Mouse (Mus musculus): ENCODE data around the gene Amotl1. TPM values are rescaled to one million over a fixed set of nuclear protein-coding genes. Genes with fewer than 3 reads are reported as not detected.

Amotl1 gene
- polyA plus RNA-seq (2017; shearing (Covaris generic)) = under 1 TPM; 0.20 to 0.23 TPM

DNA sequence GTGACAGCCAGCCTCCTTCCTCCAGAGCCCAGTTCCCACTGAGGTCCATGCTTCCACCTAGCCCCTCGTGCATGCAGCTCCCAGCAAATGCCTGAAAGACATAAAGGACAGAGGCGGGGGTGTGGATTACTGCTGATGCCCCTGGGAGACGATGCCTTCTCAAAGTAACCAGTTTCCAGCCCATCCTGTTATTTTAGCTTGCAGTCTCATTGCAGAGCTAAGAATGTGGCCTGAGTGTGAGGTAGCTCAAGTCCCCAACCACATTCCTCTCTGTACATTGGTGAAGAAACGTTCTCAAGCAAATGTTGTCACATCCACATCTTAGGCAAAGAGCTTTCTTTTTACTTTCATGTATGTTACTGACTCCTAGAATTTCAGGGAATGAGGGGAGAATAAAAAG, at the start of gene Amotl1:
Amotl1 (minus strand) TSS at position 101 of the 400 bp plus-strand sequence.

GRCm38 (mm10) chr9:14500023-14500915, 144.6 kb downstream of the Amotl1 start, which contains the start of the genes Kdm4d and Cwc15:
Gene Kdm4d, minus strand, starts transcription at chr9:14500482.
Gene Cwc15, plus strand, starts transcription at chr9:14500617.

Other genes with a start within 250 kb of the Amotl1 start
- 1 to 10 TPM; 1.6 to 2.7 TPM for gene Kdm4d, start 144.6 kb downstream of the Amotl1 start, polyA plus RNA-seq (2017; shearing (Covaris generic))
- 100 to 1,000 TPM; 203 to 210 TPM for gene Cwc15, start 144.4 kb downstream of the Amotl1 start, polyA plus RNA-seq (2017; shearing (Covaris generic))
- under 1 TPM; 0.15 to 0.68 TPM for gene Piwil4, start 95.7 kb upstream of the Amotl1 start, polyA plus RNA-seq (2017; shearing (Covaris generic))
- under 1 TPM; 0.27 to 0.51 TPM for gene Fut4, start 107.3 kb upstream of the Amotl1 start, polyA plus RNA-seq (2017; shearing (Covaris generic))
- not detected for gene 1700012B09Rik, start 126.0 kb upstream of the Amotl1 start, polyA plus RNA-seq (2017; shearing (Covaris generic))
- gene Mre11a, start 139.6 kb upstream of the Amotl1 start, polyA plus RNA-seq (2017; shearing (Covaris generic)) = 10 to 100 TPM; 23.0 to 27.6 TPM
- 10 to 100 TPM; 21.7 to 34.1 TPM for gene Ankrd49, start 139.8 kb upstream of the Amotl1 start, polyA plus RNA-seq (2017; shearing (Covaris generic))
- 10 to 100 TPM; 35.0 to 86.0 TPM for gene Gpr83, start 215.2 kb upstream of the Amotl1 start, polyA plus RNA-seq (2017; shearing (Covaris generic))

All from inflammation-experienced regulatory T-cells (primary cell).